Mouse (Mus musculus) midbrain, embryonic 16.5 days (tissue): ENCODE data around the gene Moap1. TPM values are rescaled to one million over a fixed set of nuclear protein-coding genes. Genes with fewer than 3 reads are reported as not detected.

Source experiments
- ATAC-seq: fragments of 200-750 bp; cut with Nextera tagmentation; 2 replicates; pipeline ENCODE4 v1.8.0; 2017; ENCODE audit warnings: moderate TSS enrichment
- H3K27ac ChIP-seq: fragments of 300-500 bp; sonication (generic); 2 replicates; pipeline ENCODE4 v1.5.1; 2014; ENCODE audit warnings: mild to moderate bottlenecking, low read length, mixed read lengths
- H3K27me3 ChIP-seq: fragments of 300-500 bp; sonication (generic); 2 replicates; pipeline ENCODE4 v1.6.1; 2014; ENCODE audit warnings: low read depth, low read length, mixed read lengths; ENCODE audit not compliant: control insufficient read depth, insufficient read depth
- H3K36me3 ChIP-seq: fragments of 300-500 bp; sonication (generic); 2 replicates; pipeline ENCODE4 v1.6.1; 2014; ENCODE audit warnings: mild to moderate bottlenecking, low read length, moderate library complexity, mixed read lengths; ENCODE audit not compliant: control insufficient read depth, insufficient read depth
- H3K4me1 ChIP-seq: fragments of 300-500 bp; sonication (generic); 2 replicates; pipeline ENCODE4 v1.6.1; 2014; ENCODE audit warnings: mild to moderate bottlenecking, low read length, mixed read lengths; ENCODE audit not compliant: control insufficient read depth, insufficient read depth
- H3K4me2 ChIP-seq: fragments of 300-500 bp; sonication (generic); 2 replicates; pipeline ENCODE4 v1.6.1; 2014; ENCODE audit warnings: mild to moderate bottlenecking, low read length, mixed read lengths
- H3K4me3 ChIP-seq: fragments of 300-500 bp; sonication (generic); 2 replicates; pipeline ENCODE4 v1.5.1; 2014; ENCODE audit warnings: low read depth, mild to moderate bottlenecking, low read length, moderate library complexity, mixed read lengths
- H3K9ac ChIP-seq: fragments of 300-500 bp; sonication (generic); 2 replicates; pipeline ENCODE4 v1.6.1; 2014; ENCODE audit warnings: low read depth, low read length, mixed read lengths
- H3K9me3 ChIP-seq: fragments of 300-500 bp; sonication (generic); replicated peaks from 2 replicates; pipeline ENCODE4 v1.6.1; 2014; ENCODE audit warnings: mild to moderate bottlenecking, low read length, mixed read lengths; ENCODE audit not compliant: control insufficient read depth, poor library complexity, severe bottlenecking
- WGBS: fragments of 180-500 bp; shearing (Covaris S2); extraction: QIAGEN DNeasy Blood & Tissue Kit; methylation state at CpG from one replicate; pipeline ENCODE4 v1.1.7; 2014; 5-methylcytosine and 5-hydroxymethylcytosine counted together
- polyA plus RNA-seq: library from polyadenylated mRNA; unstranded; fragments of >200 nt; fragmentation: Nextera tagmentation; extraction: Ambion mirVana; gene quantifications from 2 replicates; pipeline ENCODE4 v1.2.1, GENCODE M21; 2015

The Moap1 gene
- polyA plus RNA-seq, 1 experiment from 2014 or later: 78.4 TPM

DNA sequence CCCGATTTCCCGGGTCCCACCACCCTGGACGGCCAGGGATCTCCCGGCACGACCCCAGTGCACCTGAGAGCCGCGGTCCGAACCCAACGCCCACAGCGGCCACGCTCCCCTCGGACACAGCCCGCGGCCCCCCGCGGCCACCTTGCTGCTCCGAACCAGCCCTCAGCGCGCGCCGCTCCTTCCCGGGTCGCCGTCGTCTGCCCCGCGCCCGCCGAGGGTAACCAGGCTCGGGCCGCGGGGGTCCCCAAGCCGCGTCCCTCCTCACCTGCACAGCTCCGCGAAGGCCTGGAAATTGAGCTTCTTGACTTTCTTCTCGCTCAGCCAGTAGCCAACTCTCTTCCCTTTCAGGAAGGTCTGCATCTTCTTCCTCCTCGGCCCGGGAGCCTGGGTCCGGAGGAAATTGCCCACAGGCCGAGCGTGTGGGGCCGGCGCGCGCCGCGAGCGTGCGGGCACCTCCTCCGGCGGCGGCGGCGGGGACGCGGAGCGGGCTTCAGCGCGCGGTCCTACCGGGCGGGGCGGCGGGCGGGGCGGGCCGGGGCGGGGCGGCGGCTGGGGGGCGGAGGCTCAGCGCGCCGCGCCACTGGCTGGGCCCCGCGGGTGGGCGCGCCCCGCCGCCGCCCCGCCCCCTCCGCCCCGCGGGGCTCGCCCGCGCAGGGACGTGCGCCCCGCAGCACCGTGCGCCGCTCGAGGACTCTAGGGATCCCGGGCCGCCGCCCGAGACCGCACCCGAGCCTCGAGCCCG, 38.8 kb downstream of the Moap1 start, which contains the start of gene Itpk1:
TSS of gene Itpk1 (minus strand) at position 474 of the 742 bp plus-strand sequence.
- ATAC-seq: peak; percentile 84
- Histone ChIP-seq H3K4me3 (peak within 1 kb of the TSS; percentile 63), H3K4me2 (peak within 1 kb of the TSS; percentile 64), H3K27ac (peak within 1 kb of the TSS; percentile 89), H3K9me3 (no peaks in the 10 kb centered on the region), H3K27me3 (no peaks in the 10 kb centered on the region), H3K9ac (peak within 1 kb of the TSS; percentile 78), H3K36me3 (no peaks in the 10 kb centered on the region), H3K4me1 (peaks cover 29% of the 10 kb centered on the region)
- 0% methylated on average over 56 of the region's 105 CpGs for WGBS

GRCm38 (mm10) chr12:102703921-102704408, 39.5 kb downstream of the Moap1 start:
- peaks cover 34% of the 10 kb centered on the region for H3K4me1 ChIP-seq
- peak overlapping the region; percentile 89 for H3K27ac ChIP-seq
- WGBS: 5% methylated on average over 17 of the region's 17 CpGs

DNA sequence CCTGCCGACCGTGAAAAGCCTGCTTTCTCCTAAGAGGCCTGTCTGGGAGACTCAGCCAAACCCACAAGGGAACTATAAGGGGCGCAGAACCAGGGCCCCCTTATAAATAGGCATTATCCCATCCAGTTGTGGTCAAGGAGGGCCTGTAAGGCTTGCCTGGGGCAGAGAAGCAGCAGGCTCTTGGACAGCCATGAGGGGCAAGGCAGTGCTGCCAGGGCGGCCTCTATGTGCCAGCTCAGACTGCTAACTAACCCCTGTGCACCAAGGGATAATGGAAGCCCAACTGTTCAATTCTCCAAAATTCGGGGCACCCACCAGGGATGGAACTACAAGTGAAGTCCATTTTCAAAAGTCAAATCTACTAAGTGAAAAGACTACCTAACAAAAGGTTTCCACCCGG, 40.0 kb downstream of the Moap1 start:
- Histone ChIP-seq H3K4me3 (peak overlapping the region; percentile 63), H3K27ac (peak overlapping the region; percentile 47), H3K9me3 (no peaks in the 10 kb centered on the region), H3K4me2 (peak overlapping the region; percentile 64), H3K9ac (peak overlapping the region; percentile 78), H3K27me3 (no peaks in the 10 kb centered on the region), H3K36me3 (no peaks in the 10 kb centered on the region), H3K4me1 (peaks cover 37% of the 10 kb centered on the region)
- 24% methylated on average over 6 of the region's 6 CpGs for WGBS
- no peak for ATAC-seq

More at GRCm38 (mm10) chr12:102703921-102704408, 39.5 kb downstream of the Moap1 start:
- Histone ChIP-seq H3K4me3 (peak overlapping the region; percentile 63), H3K9ac (peak overlapping the region; percentile 78), H3K36me3 (no peaks in the 10 kb centered on the region), H3K4me2 (peak overlapping the region; percentile 64), H3K9me3 (no peaks in the 10 kb centered on the region), H3K27me3 (no peaks in the 10 kb centered on the region)
- peak; percentile 4; the same call in 1 of the 2 replicates for ATAC-seq

DNA sequence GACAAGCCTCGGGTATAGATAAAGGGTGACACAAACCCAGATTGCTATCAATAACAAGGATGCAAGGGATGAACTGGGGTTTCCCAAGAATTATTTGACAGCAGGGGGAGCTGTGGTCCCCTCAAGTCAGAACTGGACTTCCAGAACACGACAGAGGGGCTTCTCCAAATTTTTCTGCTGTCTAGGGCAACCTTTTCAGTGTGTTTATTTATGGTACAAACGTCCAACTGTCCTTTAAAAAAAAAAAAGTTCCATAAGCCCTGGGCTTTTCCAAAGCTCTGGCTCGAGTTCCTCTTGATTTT, 40.4 kb downstream of the Moap1 start:
- Histone ChIP-seq H3K4me3 (peak overlapping the region; percentile 63), H3K27ac (peak overlapping the region; percentile 48), H3K36me3 (no peaks in the 10 kb centered on the region), H3K9ac (peak overlapping the region; percentile 78), H3K4me2 (peak overlapping the region; percentile 64), H3K9me3 (no peaks in the 10 kb centered on the region), H3K4me1 (peaks cover 41% of the 10 kb centered on the region), H3K27me3 (no peaks in the 10 kb centered on the region)
- WGBS: 1% methylated on average over 4 of the region's 4 CpGs
- ATAC-seq: no peak

GRCm38 (mm10) chr12:102702356-102703110, 40.9 kb downstream of the Moap1 start:
- Histone ChIP-seq H3K4me3 (peak overlapping the region; percentile 63), H3K4me1 (peaks cover 45% of the 10 kb centered on the region), H3K27ac (peak overlapping the region; percentile 48; the same call in 1 of the 2 replicates), H3K4me2 (peak overlapping the region; percentile 64), H3K9me3 (no peaks in the 10 kb centered on the region), H3K36me3 (no peaks in the 10 kb centered on the region), H3K27me3 (no peaks in the 10 kb centered on the region), H3K9ac (peak overlapping the region; percentile 54)
- 3% methylated on average over 15 of the region's 15 CpGs for WGBS
- ATAC-seq: no peak

DNA sequence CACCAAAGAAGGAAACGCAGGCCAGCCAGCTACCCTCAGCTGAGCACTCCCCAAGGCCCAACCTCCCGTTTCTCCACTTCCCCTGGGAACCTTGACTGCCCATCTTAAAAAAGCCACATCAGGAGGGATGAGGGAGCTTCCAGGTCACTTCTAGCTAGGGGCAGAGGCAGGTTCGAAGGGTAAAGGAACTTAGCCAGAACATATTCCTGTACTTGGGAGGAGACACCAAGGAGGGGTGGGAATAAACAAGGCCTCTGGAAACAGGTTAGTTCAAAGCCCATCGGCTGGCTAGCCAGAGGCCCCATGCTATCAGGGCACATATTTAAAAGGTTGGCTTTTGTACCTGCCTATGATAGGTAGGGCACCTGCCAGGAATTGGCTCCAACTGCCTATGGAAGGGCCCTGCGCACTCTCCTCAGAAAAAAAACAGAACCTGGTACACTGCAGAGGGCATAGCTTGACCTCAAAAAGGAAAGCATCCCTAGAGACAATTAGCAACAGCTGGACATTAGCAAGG, 41.7 kb downstream of the Moap1 start:
- no peak for ATAC-seq
- 93% methylated on average over 5 of the region's 5 CpGs for WGBS
- Histone ChIP-seq H3K4me1 (peaks cover 45% of the 10 kb centered on the region), H3K4me2 (peak overlapping the region; percentile 64), H3K4me3 (no peak overlapping the region; the same call in 1 of the 2 replicates), H3K9me3 (no peaks in the 10 kb centered on the region), H3K36me3 (no peaks in the 10 kb centered on the region), H3K27me3 (no peaks in the 10 kb centered on the region), H3K27ac (no peak overlapping the region), H3K9ac (no peak overlapping the region)

DNA sequence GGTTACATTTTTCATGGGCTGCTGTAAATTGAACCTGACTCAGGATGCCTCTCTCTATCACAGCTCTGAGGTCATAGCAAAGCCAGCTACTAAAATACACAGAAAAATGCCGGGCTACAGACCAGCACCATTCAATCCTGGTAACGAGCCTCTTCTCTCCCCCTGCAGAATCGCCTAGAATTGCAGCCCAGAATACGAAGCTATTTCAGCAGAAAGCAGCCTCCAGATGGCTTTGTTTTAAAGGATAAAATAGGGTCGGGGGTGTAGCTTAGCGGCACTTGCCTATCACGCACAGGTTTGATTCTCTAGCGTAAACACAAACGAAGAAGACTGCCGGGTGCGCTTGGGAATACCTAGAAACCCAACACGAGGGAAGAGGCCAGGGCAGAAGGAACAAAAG, 43.0 kb downstream of the Moap1 start:
- WGBS: 68% methylated on average over 12 of the region's 12 CpGs
- Histone ChIP-seq H3K4me2 (no peak overlapping the region), H3K9ac (no peak overlapping the region), H3K36me3 (no peaks in the 10 kb centered on the region), H3K9me3 (no peaks in the 10 kb centered on the region), H3K4me1 (peaks cover 39% of the 10 kb centered on the region), H3K4me3 (no peak overlapping the region), H3K27ac (0 out of 2 replicates have a peak overlapping the region, but pooled peaks have one; percentile 2), H3K27me3 (no peaks in the 10 kb centered on the region)
- ATAC-seq: no peak

DNA sequence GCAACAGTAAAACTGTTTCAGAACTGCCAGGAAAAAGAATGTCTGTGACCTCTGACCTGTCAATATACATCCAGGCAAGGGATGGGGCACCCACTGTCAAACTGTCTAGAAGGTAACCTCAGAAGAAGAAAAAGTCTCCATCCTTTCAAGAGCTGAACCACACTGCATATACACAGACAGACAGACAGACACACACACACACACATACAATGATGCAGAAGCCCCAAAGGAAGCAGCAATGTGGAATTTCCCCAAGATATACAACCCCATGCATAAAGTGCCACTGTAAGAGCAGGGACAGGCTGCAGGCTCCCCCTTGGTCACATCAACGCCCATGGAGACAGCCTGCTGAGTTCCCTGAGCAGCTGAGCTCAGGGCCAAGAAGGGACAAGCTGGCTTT, 44.3 kb downstream of the Moap1 start:
- H3K9me3 ChIP-seq: no peaks in the 10 kb centered on the region
- H3K27me3 ChIP-seq: no peaks in the 10 kb centered on the region
- 44% methylated on average over 1 of the region's 1 CpGs for WGBS
- no peaks in the 10 kb centered on the region for H3K36me3 ChIP-seq
- H3K9ac ChIP-seq: no peak overlapping the region
- H3K4me3 ChIP-seq: no peak overlapping the region
- peaks cover 38% of the 10 kb centered on the region for H3K4me1 ChIP-seq
- ATAC-seq: no peak
- H3K4me2 ChIP-seq: no peak overlapping the region
- no peak overlapping the region for H3K27ac ChIP-seq
